Mouse (Mus musculus): Measurements from ENCODE around the gene Phf1. TPM values are rescaled to one million over a fixed set of nuclear protein-coding genes. Genes with fewer than 3 reads are reported as not detected.

The Phf1 gene
- polyA plus RNA-seq, 3 experiments from 2014 or later, result 8.2 to 17.5 (median 14.2) TPM

- ATAC-seq, result peak; percentile 87
Measured at GRCm38 (mm10) chr17:26981050-26981449, 48.2 kb downstream of the Phf1 start.

- no peak for ATAC-seq
Measured at GRCm38 (mm10) chr17:26983382-26983781, 50.5 kb downstream of the Phf1 start.

GRCm38 (mm10) chr17:26985503-26986179, 52.8 kb downstream of the Phf1 start:
- no peak for ATAC-seq

Other genes starting within 250 kb of the Phf1 start
- 10 to 100 TPM; 29.4 to 66.0 (median 53.7) TPM for gene Crebrf, start 217.4 kb upstream of the Phf1 start, polyA plus RNA-seq (2017; shearing (Covaris generic))
- 10 to 100 TPM; 37.8 to 39.2 (median 38.1) TPM for gene Bnip1, start 152.0 kb upstream of the Phf1 start, polyA plus RNA-seq (2017; shearing (Covaris generic))
- not detected for gene Nkx2-5, start 88.0 kb upstream of the Phf1 start, polyA plus RNA-seq (2017; shearing (Covaris generic))
- gene Kifc5b, start 16.0 kb upstream of the Phf1 start, polyA plus RNA-seq (2017; shearing (Covaris generic)), result 1 to 10 TPM; 1.2 to 5.3 (median 4.0) TPM
- 100 to 1,000 TPM; 132 to 166 (median 135) TPM for gene Cuta, start 6.5 kb downstream of the Phf1 start, polyA plus RNA-seq (2017; shearing (Covaris generic))
- not detected for gene Syngap1, start 8.2 kb downstream of the Phf1 start, polyA plus RNA-seq (2017; shearing (Covaris generic))
- gene Zbtb9, start 40.1 kb downstream of the Phf1 start, polyA plus RNA-seq (2017; shearing (Covaris generic)), result 10 to 100 TPM in 1 of 3 experiments, 1 to 10 TPM in 2; 9.0 to 11.1 (median 9.3) TPM
- gene Bak1, start 96.0 kb downstream of the Phf1 start, polyA plus RNA-seq (2017; shearing (Covaris generic)), result 10 to 100 TPM in 1 of 3 experiments, 1 to 10 TPM in 2; 5.1 to 23.3 (median 6.8) TPM
- gene Itpr3, start 124.3 kb downstream of the Phf1 start, polyA plus RNA-seq (2017; shearing (Covaris generic)), result 1 to 10 TPM; 3.9 to 8.2 (median 7.1) TPM
- 100 to 1,000 TPM; 123 to 139 (median 128) TPM for gene Uqcc2, start 200.9 kb downstream of the Phf1 start, polyA plus RNA-seq (2017; shearing (Covaris generic))
- not detected for gene Ip6k3, start 234.7 kb downstream of the Phf1 start, polyA plus RNA-seq (2017; shearing (Covaris generic))

Data from inflammation-experienced regulatory T-cells, adult 6 months (primary cell).